Mouse (Mus musculus) gastrocnemius, adult 2 months (tissue): Measurements from ENCODE around the gene 0610010K14Rik. TPM values are rescaled to one million over a fixed set of nuclear protein-coding genes. Genes with fewer than 3 reads are reported as not detected.
A peak's percentile ranks its signal among the peaks of the same experiment; 100 is the strongest.

Experiments used
- DNase-seq: peaks from one replicate; pipeline ENCODE4 v3.0.0; 2022
- H3K27ac ChIP-seq: fragments of 200-600 bp; 2 replicates; pipeline ENCODE4 v1.8.1; 2022; ENCODE audit warnings: mild to moderate bottlenecking
- H3K4me3 ChIP-seq: fragments of 200-600 bp; 2 replicates; pipeline ENCODE4 v1.8.1; 2022; ENCODE audit warnings: mild to moderate bottlenecking, moderate library complexity
- CTCF ChIP-seq: fragments of 200-600 bp; IDR thresholded peaks from 2 replicates; pipeline ENCODE4 v1.8.1; 2022; ENCODE audit warnings: antibody characterized with exemption, mild to moderate bottlenecking, moderate library complexity
- intact Hi-C: fragments of 180-260 bp; cut with DNase I; formaldehyde crosslinking; loops from one replicate; pipeline ENCODE4 v1.15.1; 2025
- total RNA-seq, 2 experiments: library from RNA; stranded (reverse); gene quantifications; 2 replicates each; pipeline ENCODE4 v1.2.3; 2021

The 0610010K14Rik gene
- total RNA-seq, 2 experiments from 2014 or later: 33.4 to 37.0 TPM

DNA sequence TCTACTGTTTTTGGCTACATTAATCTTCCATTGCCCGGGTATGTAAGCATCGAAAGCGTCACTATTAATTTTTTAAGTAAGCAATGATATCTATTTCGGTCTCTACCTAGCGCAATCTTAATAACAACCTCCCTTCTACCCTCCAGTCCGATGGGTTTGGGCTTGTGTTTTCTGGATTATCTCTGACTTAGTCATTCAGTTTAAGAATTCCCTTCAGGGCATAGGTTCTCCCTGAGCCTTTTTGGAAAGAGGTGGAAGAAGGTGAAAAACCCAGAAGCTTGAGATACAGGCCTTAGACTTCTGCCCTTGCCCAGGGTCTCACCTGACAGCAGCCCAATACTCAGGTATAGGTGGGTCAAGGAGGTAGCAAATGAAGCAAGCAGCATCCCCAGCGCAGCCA, 17.8 kb downstream of the 0610010K14Rik start:
- DNase-seq: no peak
- Histone ChIP-seq H3K4me3 (peak overlapping the region; percentile 78), H3K27ac (peak overlapping the region; percentile 90)
- intact Hi-C loops: no loop called here
- no peak for TF ChIP-seq CTCF

DNA sequence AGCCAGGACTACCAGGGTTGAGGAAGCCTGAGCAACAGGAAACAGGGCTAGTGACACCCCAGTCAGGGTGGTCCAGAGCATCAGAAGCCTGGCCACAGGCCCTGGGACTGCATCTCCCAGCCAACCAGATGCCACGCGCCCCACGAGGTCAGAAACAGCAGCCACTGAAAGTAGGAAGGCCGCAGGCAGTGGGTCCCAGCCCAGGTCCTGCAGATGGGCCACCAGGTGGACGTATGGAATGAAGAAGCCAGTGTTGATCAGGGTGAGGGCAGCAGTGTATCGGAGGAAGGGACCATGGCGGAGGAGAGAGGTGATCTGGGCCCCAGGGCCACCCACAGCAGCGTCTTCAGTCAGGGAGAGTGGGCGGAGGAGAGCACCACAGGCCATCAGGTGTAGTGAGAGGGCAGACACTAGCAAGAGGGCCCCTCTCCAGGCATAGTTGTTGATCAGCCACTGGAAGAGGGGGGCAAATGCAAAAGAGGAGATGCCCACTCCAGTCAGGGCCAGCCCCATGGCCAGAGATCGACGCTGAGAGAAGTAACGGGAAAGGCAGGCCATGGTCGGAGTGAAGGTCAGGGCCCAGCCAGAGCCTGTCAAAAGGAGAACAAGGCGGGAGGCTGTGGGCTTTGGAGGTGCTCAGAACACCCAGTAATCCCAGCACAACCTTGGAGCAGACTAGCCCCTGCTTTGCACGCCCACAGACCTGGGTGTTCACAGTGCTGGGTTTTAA, 18.8 kb downstream of the 0610010K14Rik start:
- no peak for DNase-seq
- no peak for TF ChIP-seq CTCF
- Histone ChIP-seq H3K27ac (no peak overlapping the region), H3K4me3 (no peak overlapping the region)
- intact Hi-C loops: no loop called here

DNA sequence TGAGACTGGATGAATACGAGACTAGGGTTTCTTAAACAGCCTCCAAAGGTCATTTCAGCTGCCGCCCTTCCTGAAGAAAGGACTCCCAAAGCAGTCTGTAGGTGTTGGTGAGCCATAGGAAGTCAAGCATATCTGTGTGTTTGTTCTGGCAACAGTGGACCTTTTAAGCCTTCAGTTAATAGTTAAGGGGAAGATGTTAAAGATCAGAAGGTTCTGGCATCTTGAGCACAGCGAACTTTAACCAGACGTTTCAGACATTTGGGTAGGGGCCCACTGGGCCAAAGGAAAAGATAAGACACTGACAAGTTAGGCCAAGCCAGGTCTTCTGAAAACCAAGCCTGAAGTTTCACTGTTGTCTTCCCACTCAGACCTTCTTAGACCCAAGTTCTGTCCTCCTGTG, 19.7 kb downstream of the 0610010K14Rik start:
- intact Hi-C loops: no loop called here
- no peak for TF ChIP-seq CTCF
- no peak for DNase-seq
- H3K27ac ChIP-seq: no peak overlapping the region
- no peak overlapping the region for H3K4me3 ChIP-seq

DNA sequence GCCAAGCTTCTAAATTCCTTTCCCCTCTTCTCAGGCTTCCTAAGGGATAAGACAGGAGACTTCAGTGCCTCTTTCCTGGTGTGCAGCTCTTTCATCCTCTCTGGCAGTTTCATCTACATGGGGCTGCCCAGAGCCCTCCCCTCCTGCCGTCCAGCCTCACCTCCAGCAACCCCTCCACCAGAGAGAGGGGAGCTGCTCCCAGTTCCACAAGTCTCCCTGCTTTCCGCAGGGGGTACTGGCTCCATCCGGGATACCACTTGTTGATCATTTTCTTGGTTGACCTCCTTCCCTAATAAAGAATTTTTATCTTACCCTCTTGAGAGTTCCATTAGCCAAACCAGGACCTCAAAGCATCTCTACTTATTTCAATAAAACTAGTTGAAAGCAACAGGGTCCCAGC, 21.6 kb downstream of the 0610010K14Rik start:
- TF ChIP-seq CTCF: no peak

DNA sequence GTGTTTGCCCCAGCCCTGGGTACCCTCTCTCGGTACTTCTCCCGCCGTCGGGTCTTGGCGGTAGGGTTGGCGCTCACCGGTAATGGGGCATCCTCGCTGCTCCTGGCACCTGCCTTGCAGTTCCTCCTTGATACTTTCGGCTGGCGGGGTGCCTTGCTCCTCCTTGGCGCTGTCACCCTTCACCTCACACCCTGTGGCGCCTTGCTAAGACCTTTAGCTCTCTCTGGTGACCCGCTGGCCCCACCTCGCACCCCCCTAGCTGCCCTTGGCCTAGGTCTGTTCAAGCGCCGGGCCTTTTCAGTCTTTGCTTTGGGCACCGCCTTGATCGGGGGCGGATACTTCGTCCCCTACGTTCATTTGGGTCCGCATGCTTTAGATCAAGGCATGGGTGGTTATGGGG, 22.4 kb downstream of the 0610010K14Rik start:
- DNase-seq: no peak
- TF ChIP-seq CTCF: no peak
- Histone ChIP-seq H3K27ac (no peak overlapping the region), H3K4me3 (no peak overlapping the region)
- intact Hi-C loops: no loop called here

More for the DNA sequence above, 21.6 kb downstream of the 0610010K14Rik start:
- intact Hi-C loops: no loop called here
- H3K4me3 ChIP-seq: no peak overlapping the region
- no peak overlapping the region for H3K27ac ChIP-seq
- no peak for DNase-seq

DNA sequence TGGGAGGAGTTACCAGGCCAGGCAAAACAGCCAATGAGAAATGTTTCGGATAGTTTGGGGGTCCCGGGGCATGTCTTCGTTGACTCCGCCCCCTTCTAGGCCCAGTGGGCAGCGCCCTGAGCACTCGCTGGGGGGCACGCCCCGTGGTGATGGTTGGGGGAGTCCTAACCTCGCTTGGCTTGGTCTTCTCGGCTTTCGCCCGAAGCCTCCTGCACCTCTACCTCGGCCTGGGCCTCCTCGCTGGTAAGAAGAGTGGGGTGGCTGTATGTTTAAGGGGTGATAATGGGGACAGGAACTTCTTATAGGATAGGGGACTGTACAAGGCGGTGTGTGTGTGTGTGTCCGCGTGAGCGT, 22.9 kb downstream of the 0610010K14Rik start:
- H3K4me3 ChIP-seq: peak overlapping the region; percentile 67; the same call in 1 of the 2 replicates
- no peak for TF ChIP-seq CTCF
- H3K27ac ChIP-seq: no peak overlapping the region
- no peak for DNase-seq
- intact Hi-C loops: no loop called here

DNA sequence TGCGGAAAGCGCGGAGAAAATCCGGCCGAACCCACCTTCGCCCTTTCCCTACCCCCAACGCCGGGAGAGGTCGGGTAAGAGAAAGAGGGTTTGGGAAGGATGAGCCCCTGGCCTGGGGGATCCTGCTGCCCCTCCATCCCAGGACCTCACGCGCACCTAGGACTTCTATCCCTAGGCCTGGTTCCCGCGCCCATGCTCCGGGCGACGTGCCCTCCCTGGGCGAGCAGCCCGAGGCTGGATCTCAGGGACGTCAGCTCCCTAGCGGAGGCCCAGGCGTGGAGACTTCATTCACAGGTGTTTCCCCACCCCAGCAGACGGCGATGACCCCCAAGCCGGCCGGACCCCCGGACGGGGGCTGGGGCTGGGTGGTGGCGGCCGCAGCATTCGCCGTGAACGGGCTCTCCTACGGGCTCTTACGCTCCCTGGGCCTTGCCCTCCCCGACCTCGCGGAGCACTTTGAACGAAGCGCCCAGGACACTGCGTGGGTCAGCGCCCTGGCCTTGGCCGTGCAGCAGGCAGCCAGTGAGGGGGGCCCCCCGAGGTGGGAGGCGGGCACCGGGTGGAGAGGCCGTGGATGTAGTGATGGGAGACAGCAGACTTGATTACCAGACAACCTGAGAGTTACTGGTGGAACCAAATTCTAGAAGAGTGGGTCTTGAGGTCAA, 23.4 kb downstream of the 0610010K14Rik start:
- no peak for TF ChIP-seq CTCF
- H3K27ac ChIP-seq: peak overlapping the region; percentile 43
- intact Hi-C loops: no loop called here
- DNase-seq: peak; percentile 55
- H3K4me3 ChIP-seq: peak overlapping the region; percentile 67

DNA sequence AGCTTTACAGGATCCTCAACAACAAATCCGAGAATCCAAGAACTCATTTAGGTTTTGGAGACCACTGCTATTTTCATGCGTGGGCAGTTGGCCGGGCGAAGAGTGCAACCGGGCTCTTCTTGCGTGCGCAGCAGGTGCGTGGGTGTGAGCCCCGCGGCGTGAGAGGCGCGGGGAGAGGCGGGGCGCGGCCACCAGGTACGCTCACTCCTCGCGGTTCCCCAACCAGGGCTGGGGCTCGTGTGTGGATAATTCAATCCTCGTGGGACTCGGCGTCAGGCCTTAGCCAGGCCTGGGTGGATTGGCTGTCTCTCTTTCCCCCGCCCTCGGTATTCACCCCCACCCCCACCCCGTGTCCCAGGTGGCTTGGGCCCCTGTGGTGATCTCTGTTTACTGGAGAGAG, 24.0 kb downstream of the 0610010K14Rik start:
- peak; percentile 18 for DNase-seq
- no peak for TF ChIP-seq CTCF
- Histone ChIP-seq H3K27ac (no peak overlapping the region; the same call in 1 of the 2 replicates), H3K4me3 (peak overlapping the region; percentile 67)
- intact Hi-C loops: loop anchor here (1.0 to 2.0 kb wide), 2 partner anchors 139 to 159 kb away; partner anchors contain the start of gene Asgr1

DNA sequence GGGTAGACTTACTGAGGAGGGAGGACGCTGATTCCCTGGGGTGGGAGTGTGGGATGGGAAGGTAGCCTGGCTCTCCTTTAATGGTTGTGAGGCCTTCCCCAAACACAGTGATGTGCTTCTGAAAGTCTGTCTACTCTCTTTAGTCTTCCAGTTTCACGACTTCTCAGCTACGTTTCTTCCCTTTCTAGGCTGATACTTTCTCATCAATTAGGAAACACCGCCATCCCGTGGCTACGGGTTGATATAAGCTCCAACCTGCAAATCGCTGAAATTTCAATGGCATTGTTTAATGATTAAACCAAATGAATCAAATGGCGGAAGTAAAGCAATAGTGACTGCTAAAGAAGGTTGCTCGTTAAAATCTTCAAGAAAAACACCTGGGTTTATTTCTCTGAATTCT, 24.8 kb downstream of the 0610010K14Rik start:
- DNase-seq: peak; percentile 58
- TF ChIP-seq CTCF: peak; percentile 74
- Histone ChIP-seq H3K4me3 (no peak overlapping the region; the same call in 1 of the 2 replicates), H3K27ac (peak overlapping the region; percentile 48; the same call in 1 of the 2 replicates)
- intact Hi-C loops: loop anchor here (1.0 to 2.0 kb wide), 2 partner anchors 139 to 158 kb away; partner anchors contain the start of gene Asgr1

DNA sequence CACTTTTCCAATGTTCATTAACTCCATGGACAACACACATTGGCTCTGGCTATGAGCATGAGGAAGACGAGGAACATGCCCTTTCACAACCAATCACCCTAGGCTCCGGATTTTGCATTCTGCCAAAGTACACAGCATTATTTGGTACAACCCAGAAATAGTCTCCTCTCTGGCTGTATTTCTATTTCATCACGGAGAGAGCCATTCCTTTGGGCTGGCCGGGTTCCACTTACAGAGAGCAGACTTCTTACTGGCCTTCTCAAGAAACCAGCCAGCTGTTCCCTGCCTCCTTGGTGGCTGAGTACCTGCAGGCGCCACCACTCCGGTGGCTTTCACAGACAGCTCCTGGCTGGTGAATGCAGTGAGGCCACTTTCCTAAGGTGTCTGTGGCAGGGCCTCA, 25.3 kb downstream of the 0610010K14Rik start, which contains the start of gene Slc16a11:
Slc16a11 (plus strand) TSS at position 330 of the 400 bp plus-strand sequence.
- Histone ChIP-seq H3K4me3 (peak within 1 kb of the TSS; percentile 67), H3K27ac (peak within 1 kb of the TSS; percentile 48; the same call in 1 of the 2 replicates)
- no peak for TF ChIP-seq CTCF
- intact Hi-C loops: loop anchor here (2.0 kb wide), 1 partner anchor 158 kb away; the partner anchor contains the start of gene Asgr1
- peak; percentile 42 for DNase-seq

DNA sequence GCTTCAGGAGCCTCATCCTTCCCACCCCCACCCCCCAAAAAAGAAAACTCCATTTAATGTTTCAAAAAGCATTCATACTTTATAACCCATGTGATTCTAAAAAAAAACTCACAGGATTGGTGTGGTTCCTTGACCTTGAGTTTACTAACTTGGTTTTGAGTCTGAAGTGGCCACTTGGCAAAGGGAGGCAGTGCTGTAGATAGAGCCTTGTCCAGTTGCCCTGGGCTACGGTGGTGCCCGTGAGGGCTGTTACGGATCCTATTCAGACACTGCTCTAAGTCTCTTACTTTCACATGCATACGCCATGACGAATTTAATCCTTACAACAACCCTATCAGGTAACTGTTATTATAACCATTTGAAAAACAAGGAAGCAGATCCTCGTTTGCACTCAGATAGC, 25.7 kb downstream of the 0610010K14Rik start:
- no peak for DNase-seq
- Histone ChIP-seq H3K27ac (no peak overlapping the region), H3K4me3 (no peak overlapping the region)
- intact Hi-C loops: loop anchor here (2.0 kb wide), 1 partner anchor 157 kb away; the partner anchor contains the start of gene Asgr1
- no peak for TF ChIP-seq CTCF

DNA sequence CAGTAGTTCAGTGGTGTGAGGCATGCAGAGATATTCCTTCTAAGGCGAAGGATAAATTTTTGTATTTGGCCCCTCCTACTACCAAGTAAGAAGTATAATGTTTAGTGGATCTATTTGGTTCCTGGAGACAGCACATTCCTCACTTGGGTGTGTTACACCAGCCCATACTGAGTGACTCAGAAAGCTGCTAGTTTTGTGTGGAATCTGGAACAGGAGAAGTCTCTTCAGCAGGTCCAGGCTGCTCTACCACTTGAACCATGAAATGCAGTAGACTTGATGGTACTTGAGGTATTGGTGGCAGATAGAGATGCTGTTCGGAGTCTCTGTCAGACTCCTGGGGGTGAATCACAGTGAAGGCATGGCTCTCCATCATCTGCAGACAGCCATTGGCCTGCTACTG, 27.0 kb downstream of the 0610010K14Rik start:
- intact Hi-C loops: no loop called here
- TF ChIP-seq CTCF: no peak
- H3K27ac ChIP-seq: no peak overlapping the region
- DNase-seq: peak; percentile 6
- no peak overlapping the region for H3K4me3 ChIP-seq

DNA sequence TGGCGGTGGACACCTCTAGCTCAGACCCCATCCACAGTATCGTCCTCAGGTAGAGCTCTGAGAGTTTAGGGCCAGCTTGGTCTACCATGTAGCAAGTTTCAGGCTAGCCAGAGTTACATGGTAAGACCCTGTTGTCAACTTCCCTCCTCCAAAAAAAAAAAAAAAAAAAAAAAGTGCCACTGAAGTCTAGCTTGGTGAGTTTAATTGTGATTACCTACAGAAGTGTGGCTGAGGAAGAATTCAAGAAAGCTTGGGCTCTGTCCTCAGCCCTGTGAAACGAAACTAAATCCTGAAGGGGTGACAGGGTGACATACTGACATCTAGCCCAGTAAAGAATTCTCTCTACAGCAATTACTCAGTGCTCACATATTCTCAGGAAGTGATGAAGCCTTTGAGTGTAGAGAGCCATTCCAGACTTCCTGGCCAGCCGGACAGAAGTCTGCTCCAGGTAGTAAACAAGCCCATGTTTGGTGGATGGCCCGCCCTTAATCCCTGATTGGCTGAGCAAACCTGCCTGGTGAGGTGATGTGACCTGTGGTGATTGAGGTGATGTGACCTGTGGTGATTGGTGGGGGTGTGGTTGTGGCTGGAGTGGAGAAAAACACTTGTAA, 28.8 kb downstream of the 0610010K14Rik start:
- intact Hi-C loops: no loop called here
- H3K4me3 ChIP-seq: no peak overlapping the region
- DNase-seq: peak; percentile 6
- no peak overlapping the region for H3K27ac ChIP-seq
- no peak for TF ChIP-seq CTCF
